Mouse (Mus musculus): ENCODE measurements around the gene Kif26b. TPM values are rescaled to one million over a fixed set of nuclear protein-coding genes. Genes with fewer than 3 reads are reported as not detected.
A peak's percentile ranks its signal among the peaks of the same experiment; 100 is the strongest.

Kif26b gene
- polyA plus RNA-seq, 1 experiment = 0.04 TPM

- TF ChIP-seq CTCF (IDR thresholded peaks at IDR 0.05; ENCODE audit: extremely low read depth, insufficient read depth, insufficient read length, insufficient replicate concordance) (no peak), POLR2A (IDR thresholded peaks at IDR 0.05; ENCODE audit: low read depth, low read length) (no peak)
- peak in 1 of 2 experiments; percentile 26 for DNase-seq (ENCODE audit: low read depth in 1 of 2, low spot score in 2 of 2)
- 2% methylated on average over 60 of the region's 62 CpGs for WGBS
Measured at GRCm38 (mm10) chr1:178530301-178531078, 1.6 kb downstream of the Kif26b start.

GRCm38 (mm10) chr1:178540247-178540646 is 11.3 kb downstream of the Kif26b start:
- WGBS = 82% methylated on average over 10 of the region's 10 CpGs
- no peak for TF ChIP-seq POLR2A (IDR thresholded peaks at IDR 0.05; ENCODE audit: low read depth, low read length)
- no peak for TF ChIP-seq CTCF (IDR thresholded peaks at IDR 0.05; ENCODE audit: extremely low read depth, insufficient read depth, insufficient read length, insufficient replicate concordance)

More at GRCm38 (mm10) chr1:178530301-178531078, 1.6 kb downstream of the Kif26b start:
- Histone ChIP-seq H3K4me3 (ENCODE audit: extremely low read depth, insufficient read depth, insufficient read length) (peak overlapping the region; percentile 36), H3K36me3 (ENCODE audit: control insufficient read depth, insufficient read depth, low read length) (no peaks in the 10 kb centered on the region), H3K27me3 (ENCODE audit: control insufficient read depth, insufficient read depth, low read length) (peaks cover 22% of the 10 kb centered on the region), H3K4me1 (ENCODE audit: control insufficient read depth, insufficient read depth, insufficient read length) (peaks cover 15% of the 10 kb centered on the region), H3K27ac (ENCODE audit: insufficient read depth, low read length) (no peak overlapping the region)

GRCm38 (mm10) chr1:178542415-178542814 is 13.5 kb downstream of the Kif26b start:
- Histone ChIP-seq H3K27me3 (ENCODE audit: control insufficient read depth, insufficient read depth, low read length) (no peaks in the 10 kb centered on the region), H3K27ac (ENCODE audit: insufficient read depth, low read length) (no peak overlapping the region), H3K4me3 (ENCODE audit: extremely low read depth, insufficient read depth, insufficient read length) (no peak overlapping the region), H3K36me3 (ENCODE audit: control insufficient read depth, insufficient read depth, low read length) (no peaks in the 10 kb centered on the region), H3K4me1 (ENCODE audit: control insufficient read depth, insufficient read depth, insufficient read length) (no peaks in the 10 kb centered on the region)
- TF ChIP-seq CTCF (IDR thresholded peaks at IDR 0.05; ENCODE audit: extremely low read depth, insufficient read depth, insufficient read length, insufficient replicate concordance) (no peak), POLR2A (IDR thresholded peaks at IDR 0.05; ENCODE audit: low read depth, low read length) (no peak)
- WGBS = 90% methylated on average over 5 of the region's 5 CpGs
- DNase-seq (ENCODE audit: low read depth in 1 of 2, low spot score in 2 of 2) = no peak

More at GRCm38 (mm10) chr1:178540247-178540646, 11.3 kb downstream of the Kif26b start:
- Histone ChIP-seq H3K36me3 (ENCODE audit: control insufficient read depth, insufficient read depth, low read length) (no peaks in the 10 kb centered on the region), H3K27ac (ENCODE audit: insufficient read depth, low read length) (no peak overlapping the region), H3K4me1 (ENCODE audit: control insufficient read depth, insufficient read depth, insufficient read length) (no peaks in the 10 kb centered on the region), H3K4me3 (ENCODE audit: extremely low read depth, insufficient read depth, insufficient read length) (no peak overlapping the region), H3K27me3 (ENCODE audit: control insufficient read depth, insufficient read depth, low read length) (no peaks in the 10 kb centered on the region)
- DNase-seq (ENCODE audit: low read depth in 1 of 2, low spot score in 2 of 2) = no peak

GRCm38 (mm10) chr1:178542990-178543944 is 14.3 kb downstream of the Kif26b start:
- Histone ChIP-seq H3K36me3 (ENCODE audit: control insufficient read depth, insufficient read depth, low read length) (no peaks in the 10 kb centered on the region), H3K4me3 (ENCODE audit: extremely low read depth, insufficient read depth, insufficient read length) (no peak overlapping the region), H3K27me3 (ENCODE audit: control insufficient read depth, insufficient read depth, low read length) (no peaks in the 10 kb centered on the region), H3K4me1 (ENCODE audit: control insufficient read depth, insufficient read depth, insufficient read length) (no peaks in the 10 kb centered on the region), H3K27ac (ENCODE audit: insufficient read depth, low read length) (no peak overlapping the region)
- TF ChIP-seq CTCF (IDR thresholded peaks at IDR 0.05; ENCODE audit: extremely low read depth, insufficient read depth, insufficient read length, insufficient replicate concordance) (no peak), POLR2A (IDR thresholded peaks at IDR 0.05; ENCODE audit: low read depth, low read length) (no peak)
- no peak for DNase-seq (ENCODE audit: low read depth in 1 of 2, low spot score in 2 of 2)
- 84% methylated on average over 8 of the region's 8 CpGs for WGBS

GRCm38 (mm10) chr1:178544585-178544984 is 15.7 kb downstream of the Kif26b start:
- no peaks in the 10 kb centered on the region for H3K27me3 ChIP-seq (ENCODE audit: control insufficient read depth, insufficient read depth, low read length)

DNA sequence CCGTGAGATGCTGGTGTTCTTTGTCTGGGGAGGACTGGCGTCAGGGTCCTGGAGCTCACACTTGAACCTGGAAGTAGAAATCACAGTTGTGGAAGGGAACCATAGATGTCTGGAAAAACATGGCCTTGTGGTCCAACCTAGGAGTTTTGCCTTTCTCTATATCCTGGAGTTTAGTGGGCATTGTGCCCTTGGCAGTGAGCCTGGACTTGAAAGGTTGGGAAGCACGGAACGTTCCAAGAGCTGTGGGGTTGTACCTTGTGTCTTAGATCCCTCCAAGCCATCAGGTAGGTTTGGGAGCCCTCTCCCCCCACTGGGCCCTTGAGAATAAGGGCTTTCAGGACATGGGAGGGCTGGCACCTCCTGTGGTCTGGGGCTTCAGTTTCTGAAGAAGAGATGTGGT is 20.7 kb downstream of the Kif26b start:
- H3K27me3 ChIP-seq (ENCODE audit: control insufficient read depth, insufficient read depth, low read length) = no peaks in the 10 kb centered on the region
- H3K27ac ChIP-seq (ENCODE audit: insufficient read depth, low read length) = no peak overlapping the region
- H3K4me3 ChIP-seq (ENCODE audit: extremely low read depth, insufficient read depth, insufficient read length) = no peak overlapping the region
- H3K36me3 ChIP-seq (ENCODE audit: control insufficient read depth, insufficient read depth, low read length) = no peaks in the 10 kb centered on the region
- no peak for TF ChIP-seq POLR2A (IDR thresholded peaks at IDR 0.05; ENCODE audit: low read depth, low read length)
- no peak for TF ChIP-seq CTCF (IDR thresholded peaks at IDR 0.05; ENCODE audit: extremely low read depth, insufficient read depth, insufficient read length, insufficient replicate concordance)
- no peak for DNase-seq (ENCODE audit: low read depth in 1 of 2, low spot score in 2 of 2)
- 91% methylated on average over 4 of the region's 4 CpGs for WGBS
- no peaks in the 10 kb centered on the region for H3K4me1 ChIP-seq (ENCODE audit: control insufficient read depth, insufficient read depth, insufficient read length)

More at GRCm38 (mm10) chr1:178544585-178544984, 15.7 kb downstream of the Kif26b start:
- WGBS = 76% methylated on average over 3 of the region's 3 CpGs
- no peaks in the 10 kb centered on the region for H3K36me3 ChIP-seq (ENCODE audit: control insufficient read depth, insufficient read depth, low read length)
- no peak overlapping the region for H3K4me3 ChIP-seq (ENCODE audit: extremely low read depth, insufficient read depth, insufficient read length)
- DNase-seq (ENCODE audit: low read depth in 1 of 2, low spot score in 2 of 2) = no peak
- TF ChIP-seq POLR2A (IDR thresholded peaks at IDR 0.05; ENCODE audit: low read depth, low read length) = no peak
- TF ChIP-seq CTCF (IDR thresholded peaks at IDR 0.05; ENCODE audit: extremely low read depth, insufficient read depth, insufficient read length, insufficient replicate concordance) = no peak
- no peaks in the 10 kb centered on the region for H3K4me1 ChIP-seq (ENCODE audit: control insufficient read depth, insufficient read depth, insufficient read length)
- no peak overlapping the region for H3K27ac ChIP-seq (ENCODE audit: insufficient read depth, low read length)
